Mouse (Mus musculus) right cerebral cortex, postnatal 25 days (tissue): ENCODE results near the gene Lrr1.
"Not testable (repeated sequence)": the region's sequence is repeated elsewhere in the genome, so short reads cannot be mapped to it uniquely, and the experiment has no call there.

Source experiments
- DNase-seq: peaks from one replicate; pipeline ENCODE4 v3.0.0; 2022

The Lrr1 gene

GRCm38 (mm10) chr12:69168461-69169106 is at the start of gene Lrr1:
Lrr1 (plus strand) TSS chr12:69168814.
- DNase-seq, result peak; percentile 86

- no peak for DNase-seq
These were observed 48.7 kb upstream of the Lrr1 start for GRCm38 (mm10) chr12:69119908-69120307.

GRCm38 (mm10) chr12:69122801-69123200 is 45.8 kb upstream of the Lrr1 start:
- no peak for DNase-seq

GRCm38 (mm10) chr12:69125066-69125465 is 43.5 kb upstream of the Lrr1 start:
- no peak for DNase-seq

- no peak for DNase-seq
These were observed 41.4 kb upstream of the Lrr1 start for GRCm38 (mm10) chr12:69127170-69127569.

GRCm38 (mm10) chr12:69127626-69128025 is 41.0 kb upstream of the Lrr1 start:
- no peak for DNase-seq

- no peak for DNase-seq
These were observed 38.8 kb upstream of the Lrr1 start for GRCm38 (mm10) chr12:69129634-69130310.

GRCm38 (mm10) chr12:69130486-69130885 is 38.1 kb upstream of the Lrr1 start:
- no peak for DNase-seq

GRCm38 (mm10) chr12:69131267-69131666 is 37.3 kb upstream of the Lrr1 start:
- no peak for DNase-seq

GRCm38 (mm10) chr12:69131981-69132380 is 36.6 kb upstream of the Lrr1 start:
- DNase-seq, result peak; percentile 38

- DNase-seq, result no peak
These were observed 29.4 kb upstream of the Lrr1 start for GRCm38 (mm10) chr12:69139201-69139600.

GRCm38 (mm10) chr12:69139841-69140240 is 28.8 kb upstream of the Lrr1 start:
- DNase-seq, result no peak

- DNase-seq, result no peak
These were observed 25.2 kb upstream of the Lrr1 start for GRCm38 (mm10) chr12:69143460-69143859.

GRCm38 (mm10) chr12:69147166-69147735 is 21.4 kb upstream of the Lrr1 start:
- DNase-seq, result no peak

GRCm38 (mm10) chr12:69150049-69150448 is 18.6 kb upstream of the Lrr1 start:
- DNase-seq, result no peak

GRCm38 (mm10) chr12:69155923-69156322 is 12.7 kb upstream of the Lrr1 start:
- no peak for DNase-seq

GRCm38 (mm10) chr12:69156436-69156835 is 12.2 kb upstream of the Lrr1 start:
- no peak for DNase-seq

- DNase-seq, result no peak
These were observed 11.5 kb upstream of the Lrr1 start for GRCm38 (mm10) chr12:69157107-69157506.

GRCm38 (mm10) chr12:69158366-69158764 is 10.2 kb upstream of the Lrr1 start:
- no peak for DNase-seq

- peak; percentile 97 for DNase-seq
These were observed 9.6 kb upstream of the Lrr1 start, which contains the start of gene Rps29 for GRCm38 (mm10) chr12:69158765-69159577. Rps29 (minus strand) TSS chr12:69159186.

- DNase-seq, result no peak
These were observed 9.1 kb upstream of the Lrr1 start for GRCm38 (mm10) chr12:69159578-69159940.

- not testable (repeated sequence) for DNase-seq
These were observed 7.9 kb upstream of the Lrr1 start for GRCm38 (mm10) chr12:69160677-69161076.

GRCm38 (mm10) chr12:69163586-69163985 is 5.0 kb upstream of the Lrr1 start:
- DNase-seq, result not testable (repeated sequence)
